Mouse (Mus musculus) kidney, adult 2 months (tissue): ENCODE data around the gene T2.

Experiments
- CTCF ChIP-seq: fragments of 200-500 bp; conservative IDR thresholded peaks from 2 replicates; pipeline ENCODE4 v1.5.1; 2011; ENCODE audit warnings: low read depth, mild to moderate bottlenecking, control low read depth, low read length, moderate library complexity, mixed read lengths; ENCODE audit not compliant: insufficient read depth, insufficient read length
- POLR2A ChIP-seq: fragments of 200-500 bp; IDR thresholded peaks from one replicate; pipeline ENCODE4 v1.6.1; 2011; ENCODE audit warnings: low read depth, low read length, control low read depth

DNA sequence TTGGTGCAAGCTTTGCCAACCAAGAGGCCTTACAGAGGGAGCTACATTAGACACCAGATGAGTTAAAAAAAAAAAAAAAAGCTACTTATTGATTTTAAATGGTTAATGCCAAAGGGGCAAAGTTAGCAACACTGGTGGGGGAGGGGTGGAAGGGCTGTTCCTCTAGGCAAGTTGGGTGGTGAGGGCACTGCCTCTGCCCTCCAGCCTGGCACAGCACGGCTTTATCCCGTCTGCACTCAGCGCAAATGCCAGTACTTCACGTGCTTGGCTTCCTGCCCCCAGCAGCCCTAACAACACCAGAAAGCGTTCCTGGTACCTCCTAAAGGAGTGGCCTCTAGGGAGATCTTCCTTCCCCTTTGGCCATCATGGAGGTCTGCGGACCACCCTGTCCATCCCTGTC lies 12.4 kb upstream of the T2 start:
- TF ChIP-seq CTCF = no peak
- TF ChIP-seq POLR2A = no peak
